Mouse (Mus musculus) brain, adult 10 weeks (tissue): Measurements from ENCODE around the gene Hlcs. TPM values are rescaled to one million over a fixed set of nuclear protein-coding genes. Genes with fewer than 3 reads are reported as not detected.

Experiments
- polyA plus RNA-seq: library from polyadenylated mRNA; stranded (reverse); fragments of 350-450 nt; fragmentation: Illumina TruSeq; extraction: RNeasy Lipid Tissue Mini Kit (QIAGEN cat#74804); gene quantifications from one replicate; pipeline ENCODE4 v1.2.3, GENCODE M21; 2015; ENCODE audit warnings: low read depth, low replicate concordance

Gene Hlcs
- 7.8 TPM for polyA plus RNA-seq

GRCm38 (mm10) chr16:94313229-94314030, at the start of gene Hlcs:
Hlcs (minus strand) TSS chr16:94313571.

GRCm38 (mm10) chr16:94327781-94328711, 14.7 kb upstream of the Hlcs start, which contains the start of gene Ripply3:
Ripply3 (plus strand) TSS chr16:94328420.

GRCm38 (mm10) chr16:94084711-94085602, 228.4 kb downstream of the Hlcs start, which contains the start of gene Sim2:
Sim2 (plus strand) TSS chr16:94084931.

Other genes with a start within 250 kb of the Hlcs start
- gene Sim2, start 228.6 kb downstream of the Hlcs start, polyA plus RNA-seq = not detected
- gene Ripply3, start 14.8 kb upstream of the Hlcs start, polyA plus RNA-seq = 0.59 TPM
- gene Ttc3, start 57.0 kb upstream of the Hlcs start, polyA plus RNA-seq = 603 TPM
- 90.6 TPM for gene Pigp, start 58.3 kb upstream of the Hlcs start, polyA plus RNA-seq
- 43.2 TPM for gene Vps26c, start 213.3 kb upstream of the Hlcs start, polyA plus RNA-seq